Mouse (Mus musculus) embryo, embryonic 10.5 days (tissue): Measurements from ENCODE around the gene Dnajc15.
"Not testable (repeated sequence)": the region's sequence is repeated elsewhere in the genome, so short reads cannot be mapped to it uniquely, and the experiment has no call there.

Source experiments
- DNase-seq: peaks from one replicate; pipeline ENCODE4 v3.0.0-alpha.2; 2015; ENCODE audit warnings: low spot score

Gene Dnajc15

DNA sequence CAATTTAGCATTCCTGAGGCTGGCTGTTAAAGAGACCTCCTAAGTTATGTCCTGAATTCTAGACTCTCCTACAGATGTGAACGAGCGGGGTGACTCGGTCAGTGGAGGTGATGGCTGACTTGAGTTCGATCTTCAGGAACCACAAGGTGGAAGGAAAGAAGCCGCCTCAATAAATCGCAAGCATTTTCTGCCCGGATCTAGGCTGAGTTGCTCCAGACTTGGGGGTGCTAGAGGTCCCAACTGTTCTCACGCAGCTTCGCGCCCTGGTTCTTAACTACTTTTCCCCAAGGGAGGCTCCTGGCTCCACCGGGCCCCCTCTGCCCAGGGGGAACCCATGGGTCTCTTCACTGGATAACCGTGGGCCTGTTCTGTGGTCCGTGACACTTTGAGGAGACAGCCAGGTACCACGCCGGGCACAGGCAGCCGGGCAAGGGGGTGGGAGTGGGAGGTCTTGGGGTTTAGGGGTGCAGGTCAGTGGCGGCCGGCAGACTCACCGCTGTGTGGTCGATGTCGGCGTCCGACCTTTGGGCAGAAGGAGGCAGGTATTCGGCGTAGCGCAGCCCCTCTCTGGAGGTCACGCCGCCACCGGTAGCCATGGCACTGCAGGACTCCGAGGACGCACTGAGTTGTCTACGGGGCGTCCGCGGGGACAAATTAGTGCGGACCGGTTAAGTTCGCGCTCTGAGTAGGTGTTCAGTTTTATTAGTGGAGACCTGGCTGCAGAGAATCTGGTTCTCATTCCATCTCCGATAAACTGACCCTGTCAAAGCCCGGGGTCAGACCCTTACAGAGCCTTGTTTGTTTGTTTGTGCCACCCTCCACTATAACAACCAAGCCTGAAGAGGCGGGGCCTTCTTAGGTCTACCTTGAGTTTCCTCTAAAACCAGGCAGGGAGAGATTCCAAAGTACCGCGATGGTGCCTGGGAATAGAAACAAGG, at the start of gene Dnajc15:
Dnajc15 (minus strand) TSS at position 822 of the 938 bp plus-strand sequence.
- peak; percentile 89 for DNase-seq

DNA sequence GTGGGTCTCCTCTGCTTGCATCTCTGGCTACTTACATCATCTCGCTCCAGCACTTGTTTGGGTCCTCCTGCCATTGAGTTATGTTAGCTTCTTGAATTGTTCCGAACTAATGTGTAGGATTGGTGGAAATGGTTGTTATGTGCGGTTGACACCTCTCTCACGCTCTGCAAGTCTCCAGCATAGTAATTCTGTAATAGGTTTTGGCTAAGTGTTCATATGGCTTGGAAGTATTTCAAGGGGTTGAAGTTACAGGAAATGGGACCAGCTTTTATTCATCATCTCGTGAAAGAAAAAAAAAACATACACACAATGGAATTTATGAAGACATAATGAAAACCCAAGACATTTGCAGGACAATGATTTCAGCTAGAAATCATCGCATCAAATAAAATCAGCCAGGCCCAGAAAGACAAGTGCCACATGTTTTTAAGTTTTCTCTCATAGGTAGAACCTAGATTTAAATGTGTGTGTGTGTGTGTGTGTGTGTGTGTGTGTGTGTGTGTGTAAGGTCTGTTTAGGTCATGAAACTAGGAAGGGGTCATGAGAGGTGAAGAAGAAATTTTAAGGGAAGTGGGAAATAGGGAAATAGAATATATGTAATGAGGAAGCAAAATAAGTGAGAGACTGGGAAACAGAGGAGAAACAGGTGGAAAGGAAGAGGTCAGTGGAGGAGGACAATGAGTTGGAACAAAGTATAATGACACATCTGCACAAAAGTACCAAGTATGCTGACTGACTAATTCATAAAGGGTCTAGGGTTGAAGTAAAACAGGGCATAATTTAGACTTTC, 48.3 kb upstream of the Dnajc15 start:
- no peak for DNase-seq

DNA sequence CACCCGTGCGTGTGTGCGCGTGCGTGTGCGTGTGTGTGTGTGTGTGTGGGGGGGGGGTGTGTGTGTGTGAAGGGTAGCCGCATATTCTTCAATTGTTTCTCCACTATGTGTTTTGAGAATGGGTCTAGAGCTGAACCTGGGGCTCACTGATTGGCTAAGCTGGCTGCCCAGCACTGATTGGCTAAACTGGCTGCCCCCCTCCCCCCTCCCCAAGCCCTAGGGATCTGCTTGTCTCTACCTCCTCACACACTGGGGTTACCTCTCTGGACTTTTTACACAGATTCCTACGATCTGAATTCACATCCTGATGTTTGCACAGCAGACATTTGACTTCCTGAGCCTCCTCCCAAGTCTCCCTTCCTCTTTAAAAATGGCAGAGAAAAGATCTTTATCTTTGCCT, 46.7 kb upstream of the Dnajc15 start:
- DNase-seq: no peak

DNA sequence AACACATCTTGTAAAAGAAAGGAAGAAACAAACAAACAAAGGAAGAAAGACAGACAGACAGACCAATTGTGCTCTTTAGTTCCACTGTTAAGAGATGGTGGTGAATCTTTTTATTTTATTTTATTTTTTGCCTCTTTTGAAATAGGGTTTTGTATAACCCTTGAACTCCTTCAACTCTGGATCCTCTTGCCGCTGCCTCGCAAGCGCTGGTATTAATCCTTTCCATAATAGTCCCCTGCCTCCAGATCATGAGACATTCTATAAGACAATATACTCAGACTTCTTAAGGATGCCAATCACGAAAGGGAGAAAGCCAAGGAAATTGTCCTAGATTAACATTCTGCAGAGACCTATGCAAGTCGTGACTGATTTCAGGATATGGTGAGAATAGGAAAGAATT, 40.9 kb upstream of the Dnajc15 start:
- DNase-seq: no peak

DNA sequence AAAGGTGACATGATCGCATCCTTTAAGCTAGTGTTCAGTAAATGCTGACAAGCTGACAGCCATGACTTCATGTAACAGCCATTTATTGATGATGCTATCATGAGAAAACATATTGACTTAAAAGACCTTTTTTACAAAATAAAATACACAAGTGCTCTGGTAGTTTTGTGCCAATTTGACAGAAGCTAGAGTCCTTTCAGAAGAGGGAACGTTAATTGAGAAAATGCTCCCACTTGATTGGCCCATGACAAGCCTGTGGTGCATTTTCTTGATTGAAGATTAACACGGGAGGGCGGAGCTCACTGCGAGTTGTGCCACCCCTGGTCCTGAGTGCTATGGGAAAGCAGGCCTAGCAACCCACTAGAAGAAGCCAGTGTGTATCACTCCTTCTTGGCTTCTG, 31.7 kb upstream of the Dnajc15 start:
- no peak for DNase-seq

DNA sequence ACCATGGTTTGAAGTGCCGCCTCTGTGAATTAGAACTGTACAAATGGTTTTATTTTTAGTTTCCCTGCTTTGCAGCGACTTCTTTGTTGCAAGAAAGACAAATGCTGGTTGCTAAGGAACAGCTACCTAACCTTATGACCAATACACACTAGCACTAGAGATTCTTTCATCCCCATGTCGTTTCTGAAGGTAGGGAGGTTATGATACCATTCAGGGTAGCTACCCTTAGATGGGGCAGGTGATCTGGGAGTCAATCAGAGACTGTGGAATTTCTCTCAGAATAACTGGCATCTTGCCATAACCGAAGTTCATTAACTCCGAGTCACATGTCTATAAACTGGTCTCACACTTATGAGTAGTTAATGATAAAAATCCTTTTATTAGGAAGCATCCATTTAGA, 30.5 kb upstream of the Dnajc15 start:
- no peak for DNase-seq

DNA sequence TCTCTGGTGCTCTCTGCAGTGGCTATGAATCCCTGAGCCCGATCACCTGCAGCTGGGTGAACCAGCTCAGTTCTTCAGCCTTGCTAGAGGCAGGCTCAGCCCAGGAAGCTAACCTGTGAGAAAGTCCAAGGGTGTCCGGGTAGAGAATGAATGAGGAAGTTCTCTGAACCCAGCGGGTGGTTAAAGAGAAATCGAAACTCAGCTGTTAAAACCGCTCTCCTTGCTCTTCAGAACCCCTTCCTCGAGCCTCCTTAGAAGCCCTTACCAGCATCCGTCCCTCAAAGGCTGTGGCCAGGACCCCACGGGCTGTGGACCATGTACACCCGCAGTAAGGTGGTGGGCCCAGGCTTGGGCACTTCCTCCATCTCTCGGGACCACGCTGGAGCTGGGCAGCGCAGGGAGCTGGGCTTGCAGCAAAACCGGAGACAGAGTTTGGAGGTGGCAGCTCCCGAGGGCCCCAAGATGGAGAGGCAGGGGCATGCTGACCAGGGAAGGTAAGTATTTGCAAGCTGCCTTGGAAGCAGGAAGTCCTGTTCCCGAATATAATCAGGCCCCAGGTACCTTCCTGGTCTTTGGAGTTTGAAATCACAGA, 29.3 kb upstream of the Dnajc15 start, which contains the start of gene Epsti1:
Epsti1 (plus strand) TSS at position 69 of the 592 bp plus-strand sequence.
- no peak for DNase-seq

DNA sequence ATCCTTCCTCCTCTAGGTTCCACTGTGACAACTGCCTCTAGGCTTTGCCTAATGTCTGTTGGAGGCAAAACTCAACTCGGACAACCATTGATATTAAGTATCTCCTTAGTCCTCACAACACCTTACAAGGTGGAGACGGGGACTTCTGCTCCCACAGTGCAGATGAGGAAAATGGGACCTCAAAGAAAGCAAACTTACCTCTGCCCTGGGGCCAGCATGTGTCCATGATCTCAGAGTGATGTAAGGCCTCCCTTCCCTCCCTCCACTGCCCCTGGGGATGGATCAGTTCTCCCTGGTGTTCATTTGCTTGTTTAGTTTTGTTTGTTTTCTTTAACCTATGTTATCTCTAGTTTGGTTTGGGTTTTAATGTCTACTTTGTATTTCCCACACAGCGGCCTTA, 27.6 kb upstream of the Dnajc15 start:
- DNase-seq: no peak

DNA sequence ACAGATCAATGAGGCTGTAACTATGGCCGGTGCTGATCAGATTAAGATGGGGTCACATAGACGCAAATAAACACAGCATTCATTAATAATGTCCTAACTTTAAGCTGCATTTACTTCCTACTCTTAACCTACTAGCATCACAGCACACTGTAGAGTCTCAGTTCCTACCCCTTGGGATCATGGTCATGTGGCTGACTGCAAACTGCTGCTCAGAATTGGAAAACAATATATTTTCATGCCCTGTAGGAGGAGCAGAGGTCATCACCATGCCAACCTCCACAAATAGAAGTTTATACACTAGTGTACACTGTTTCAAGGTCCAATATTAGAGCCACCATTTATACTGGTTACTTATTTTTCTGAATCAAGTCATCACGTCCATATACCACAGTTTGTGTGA, 21.0 kb upstream of the Dnajc15 start:
- peak; percentile 33 for DNase-seq

DNA sequence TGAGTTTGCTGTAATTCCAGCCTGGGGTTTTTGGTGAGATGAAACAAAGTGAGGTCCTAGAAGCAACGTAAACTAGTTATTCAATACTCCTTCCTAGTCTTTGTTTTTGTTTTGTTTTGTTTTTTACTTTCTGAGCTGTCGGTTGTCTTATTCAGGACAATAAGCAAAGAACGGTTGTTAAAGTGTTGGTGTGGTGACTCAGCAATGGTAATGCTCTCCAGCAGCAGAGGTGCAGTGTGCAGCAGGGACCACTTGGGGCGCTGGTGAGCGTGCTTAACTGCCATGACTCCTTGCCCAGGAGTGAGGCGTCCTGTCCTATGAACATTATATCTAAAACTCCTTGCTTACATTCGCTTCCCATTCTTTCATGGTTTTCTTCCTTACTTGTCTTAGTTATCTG, 15.0 kb upstream of the Dnajc15 start:
- DNase-seq: no peak

DNA sequence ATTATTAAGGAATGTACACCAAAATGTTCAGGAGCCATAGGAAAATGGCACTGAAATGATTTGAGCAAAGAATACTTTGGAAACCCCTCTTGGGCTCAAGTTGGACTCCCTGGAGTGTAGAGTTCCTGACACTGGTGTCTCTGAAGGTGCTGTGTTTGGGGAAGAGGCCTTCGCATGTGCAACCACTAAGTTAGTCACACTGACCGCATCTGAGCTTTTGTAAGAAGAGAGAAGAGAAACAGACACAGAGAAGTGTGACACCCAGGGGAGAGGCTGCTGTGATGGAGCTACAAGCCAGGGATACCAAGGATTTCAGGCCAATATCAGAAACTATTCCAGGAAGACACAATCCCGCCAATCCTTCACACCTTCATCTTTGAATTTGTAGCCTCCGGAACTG, 12.0 kb upstream of the Dnajc15 start:
- no peak for DNase-seq

DNA sequence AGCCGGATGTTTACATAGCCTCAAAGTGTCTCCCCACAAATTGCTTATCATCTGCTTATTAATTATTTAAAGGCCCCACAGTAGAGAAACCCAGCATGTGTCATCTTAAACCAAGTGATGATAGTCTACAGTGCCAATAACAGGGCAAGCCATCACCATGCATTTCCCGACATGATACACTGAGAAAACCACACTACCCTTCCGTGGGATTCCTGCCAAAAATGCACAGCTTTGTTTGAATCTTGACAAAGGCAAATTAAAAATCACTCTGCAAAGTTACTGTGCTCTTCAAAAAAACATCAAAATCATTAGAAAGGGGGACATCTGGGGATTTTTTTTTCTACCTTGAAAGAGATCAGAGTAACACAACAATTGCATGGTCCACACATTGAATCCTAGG, 11.5 kb upstream of the Dnajc15 start:
- no peak for DNase-seq

DNA sequence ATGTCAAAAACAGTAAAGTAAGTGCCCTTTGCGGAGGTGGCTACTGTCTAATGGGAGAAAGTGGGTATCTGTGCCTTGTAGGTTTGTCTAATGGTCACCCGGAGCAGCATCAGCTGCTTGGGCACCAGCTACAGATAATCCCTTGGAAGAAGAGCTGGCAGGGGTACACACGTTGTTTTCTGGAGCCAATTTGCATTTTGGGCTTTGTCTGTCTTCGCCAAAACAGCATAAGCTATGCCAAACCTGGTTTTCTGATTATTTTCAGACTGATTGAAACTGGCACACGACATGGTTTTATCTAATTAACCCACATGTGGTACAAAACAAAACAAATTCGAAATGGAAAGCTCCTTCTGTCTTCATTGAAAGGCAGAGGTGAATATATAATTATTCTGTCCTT, 7.7 kb upstream of the Dnajc15 start:
- DNase-seq: no peak

DNA sequence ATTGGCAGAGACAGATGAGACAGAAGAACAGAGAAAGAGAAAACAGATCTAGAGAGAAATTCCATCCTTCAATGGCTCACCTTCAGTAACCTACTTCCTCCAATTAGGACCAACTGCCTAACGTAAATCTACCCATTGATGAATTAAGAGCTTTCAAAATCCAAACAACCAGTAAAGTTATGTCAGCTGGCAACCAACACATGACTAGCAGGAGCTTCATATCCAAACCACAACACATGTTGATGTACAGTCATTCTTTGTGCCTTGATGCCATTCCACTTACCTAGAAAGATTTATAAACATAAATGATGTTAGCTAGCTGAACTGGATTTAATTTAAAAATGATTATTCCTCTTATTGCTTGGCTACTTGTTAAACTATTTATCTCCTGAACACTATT, 7.1 kb upstream of the Dnajc15 start:
- DNase-seq: no peak

DNA sequence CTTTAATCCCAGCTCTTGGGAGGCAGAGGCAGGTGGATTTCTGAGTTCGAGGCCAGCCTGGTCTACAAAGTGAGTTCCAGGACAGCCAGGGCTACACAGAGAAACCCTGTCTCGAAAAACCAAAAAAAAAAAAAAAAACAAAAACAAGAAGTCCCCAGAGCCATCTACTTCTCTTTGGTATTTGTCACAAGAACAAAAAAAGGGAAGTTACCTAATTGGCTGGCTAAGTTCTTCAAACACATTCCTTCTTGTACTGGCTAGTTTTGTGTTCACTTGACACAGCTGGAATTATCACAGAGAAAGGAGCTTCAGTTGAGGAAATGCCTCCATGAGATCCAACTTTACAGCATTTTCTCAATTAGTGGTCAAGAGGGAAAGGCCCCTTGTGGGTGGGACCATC, 3.0 kb upstream of the Dnajc15 start:
- not testable (repeated sequence) for DNase-seq

DNA sequence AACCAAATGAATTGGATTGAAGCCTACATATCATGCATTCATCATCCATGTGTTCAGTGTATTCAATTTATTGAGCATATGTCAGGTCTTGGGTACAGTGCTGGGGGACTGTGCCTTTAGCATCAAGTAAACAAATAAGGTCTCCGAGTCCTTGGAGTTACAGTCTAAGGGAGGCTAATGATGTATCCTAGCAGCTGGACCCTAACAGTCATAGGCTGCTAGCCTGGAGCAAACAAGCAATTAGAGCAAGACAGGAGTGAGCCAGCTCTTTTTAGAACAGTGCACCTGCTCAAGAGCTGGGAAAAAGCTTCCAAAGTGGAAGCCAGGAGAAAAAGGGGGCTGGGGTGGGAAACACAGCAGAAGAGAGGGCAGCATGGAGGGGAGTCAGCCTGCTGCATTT, 1.3 kb upstream of the Dnajc15 start:
- DNase-seq: no peak

DNA sequence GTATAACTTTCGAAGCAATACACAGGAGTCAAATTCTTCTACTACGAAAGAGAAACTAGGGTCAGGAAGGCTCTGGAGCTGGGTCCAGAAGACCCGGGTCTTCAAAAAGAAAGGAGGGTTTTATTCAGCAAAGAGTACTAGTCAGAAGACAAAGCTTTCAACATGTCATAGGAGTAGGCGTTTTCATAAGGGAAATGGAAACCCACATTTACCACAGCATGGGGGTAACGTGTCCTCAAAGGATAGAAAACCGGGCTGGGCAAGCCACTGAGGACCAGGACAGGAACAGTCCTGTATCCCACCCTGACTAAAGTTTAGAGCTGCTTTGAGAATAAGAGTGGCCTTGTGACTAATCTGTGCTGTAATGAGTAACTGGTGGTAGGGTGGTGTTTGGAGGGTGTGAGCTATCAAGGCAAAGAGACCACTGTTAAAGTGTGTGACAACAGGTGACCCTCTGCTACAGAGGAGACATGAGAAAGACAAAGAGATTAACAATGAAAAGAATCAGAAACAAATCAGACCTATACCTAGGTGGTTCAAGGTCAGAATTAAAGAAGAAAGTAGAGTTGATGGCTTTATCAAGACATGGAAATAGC, 3.4 kb downstream of the Dnajc15 start:
- no peak for DNase-seq

DNA sequence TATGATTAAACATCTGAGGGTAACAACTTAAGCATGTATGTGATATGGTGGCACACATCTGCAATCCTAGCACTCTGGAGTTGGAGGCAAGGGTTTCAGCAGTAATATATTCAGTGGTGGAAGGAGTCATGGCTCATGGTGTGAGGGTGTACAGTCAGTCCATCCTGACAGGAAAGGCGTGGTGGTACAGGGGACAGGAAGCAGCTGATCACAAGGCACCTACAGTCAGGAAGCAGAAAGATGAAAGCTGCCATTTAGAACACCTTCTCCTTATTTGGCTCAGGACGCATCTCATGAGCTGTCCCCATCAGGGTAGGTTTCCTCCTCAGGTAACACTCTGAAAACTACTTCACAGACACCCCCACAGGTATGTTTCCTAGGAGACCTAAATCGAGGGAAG, 4.0 kb downstream of the Dnajc15 start:
- no peak for DNase-seq

DNA sequence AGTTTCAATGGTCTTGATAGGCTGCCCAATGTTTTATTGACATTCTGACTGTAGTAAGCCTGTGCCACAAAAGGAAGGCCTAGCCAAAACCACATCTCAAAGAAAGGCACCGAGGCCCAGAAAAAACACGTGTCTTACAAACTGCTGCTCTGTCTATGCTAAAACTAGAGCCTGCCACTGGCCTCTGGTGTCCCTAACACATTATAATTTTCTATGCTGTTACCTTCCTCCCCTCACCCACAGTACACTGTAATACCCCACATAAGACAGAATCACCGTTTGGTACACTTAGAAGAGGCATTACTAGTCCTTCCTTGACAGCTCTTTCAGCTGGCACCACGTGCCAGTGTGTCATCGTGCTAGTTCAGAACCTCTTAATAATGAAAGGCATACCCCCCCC, 7.3 kb downstream of the Dnajc15 start:
- no peak for DNase-seq

DNA sequence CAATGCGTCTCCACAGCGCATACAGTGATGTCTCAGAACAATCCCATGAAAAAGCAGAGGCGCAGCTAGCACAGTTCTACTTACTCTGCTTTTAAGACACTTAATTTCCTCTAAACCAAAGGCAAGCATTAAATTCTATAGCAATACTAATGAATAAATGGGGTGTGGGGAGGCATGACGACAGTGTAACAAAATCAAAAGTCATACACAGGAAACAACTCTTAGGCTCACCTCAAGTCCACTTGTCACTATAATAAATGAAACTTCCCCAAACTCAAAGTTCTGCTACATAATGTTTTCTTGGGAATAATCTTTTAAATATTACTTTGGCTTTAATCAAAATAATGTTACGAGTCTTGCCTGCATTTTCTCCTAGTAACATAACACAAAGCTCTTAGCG, 10.4 kb downstream of the Dnajc15 start:
- no peak for DNase-seq

DNA sequence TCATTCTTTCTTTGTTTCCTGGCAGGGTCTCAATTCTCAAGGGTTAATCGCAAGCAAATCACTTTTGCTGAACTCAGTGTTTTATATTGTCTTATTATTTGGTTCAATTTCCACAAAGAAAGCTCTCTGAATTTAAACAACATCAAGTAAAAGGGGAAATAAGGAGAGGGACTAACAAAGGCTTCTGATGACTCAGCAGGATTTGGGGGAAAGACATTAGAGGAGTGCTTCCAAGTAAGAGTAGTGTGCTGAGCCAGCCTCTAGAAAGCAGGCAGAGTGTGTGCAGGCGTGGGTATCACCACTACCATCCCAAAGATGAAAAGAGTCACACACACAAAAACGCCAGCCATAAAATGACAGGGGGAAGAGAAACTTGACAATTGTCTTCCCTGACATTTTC, 10.9 kb downstream of the Dnajc15 start:
- DNase-seq: no peak

DNA sequence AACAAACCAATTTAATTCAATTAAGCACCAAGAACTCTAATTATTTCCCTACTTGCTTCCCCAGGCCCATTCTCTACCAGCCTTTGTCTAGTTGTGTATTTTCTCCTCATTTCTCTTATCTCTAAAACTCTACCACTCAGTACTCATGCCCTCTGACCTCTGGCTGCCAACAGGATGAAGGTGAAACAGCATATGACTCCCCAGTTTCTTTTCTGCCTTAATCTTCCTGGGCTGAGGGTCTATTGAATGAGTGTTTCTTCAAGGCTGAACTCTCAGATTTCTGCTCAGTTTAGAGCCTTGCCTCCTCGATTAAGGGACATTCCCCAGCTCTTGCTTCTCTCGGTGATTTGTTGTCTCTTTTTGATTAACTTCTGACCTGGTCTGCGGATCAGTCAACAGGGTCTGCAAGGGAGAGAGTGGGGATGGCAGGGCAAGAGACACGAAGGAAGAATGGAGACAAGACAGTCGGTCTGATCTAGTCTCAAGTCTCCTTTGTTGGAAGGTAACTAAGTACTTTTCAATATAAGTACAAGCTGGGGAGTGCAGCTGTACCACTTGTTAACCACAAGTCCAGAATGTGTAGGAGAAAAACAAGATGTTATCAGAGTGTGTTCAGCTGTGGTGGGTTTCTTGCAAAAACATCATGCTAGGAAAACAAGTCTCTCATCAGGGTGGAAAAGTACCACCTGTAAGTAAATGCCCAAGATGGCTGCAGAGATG, 13.9 kb downstream of the Dnajc15 start:
- no peak for DNase-seq
